Mouse (Mus musculus): Measurements from ENCODE around the gene Ncmap. TPM values are rescaled to one million over a fixed set of nuclear protein-coding genes. Genes with fewer than 3 reads are reported as not detected.

The Ncmap gene
- polyA plus RNA-seq, 1 experiment from 2014 or later: 6.0 TPM

- H3K27ac ChIP-seq: no peak overlapping the region
- WGBS: 87% methylated on average over 7 of the region's 7 CpGs
- H3K4me1 ChIP-seq: 0 out of 2 replicates have a peak, but pooled peaks cover 2% of the 10 kb centered on the region
- 0 out of 2 replicates have a peak, but pooled peaks have one; percentile 52 for ATAC-seq (ENCODE audit: insufficient number of reproducible peaks, insufficient read depth, low FRiP score, low TSS enrichment, low read depth)
- no peaks in the 10 kb centered on the region for H3K9me3 ChIP-seq
- no peak overlapping the region for H3K4me2 ChIP-seq
- H3K36me3 ChIP-seq: peaks cover 24% of the 10 kb centered on the region
- H3K27me3 ChIP-seq: no peaks in the 10 kb centered on the region
- no peak overlapping the region for H3K4me3 ChIP-seq
- no peak overlapping the region for H3K9ac ChIP-seq
Observed at GRCm38 (mm10) chr4:135426587-135426986, 28.6 kb upstream of the Ncmap start.

GRCm38 (mm10) chr4:135425625-135426024 lies 27.6 kb upstream of the Ncmap start:
- WGBS: 84% methylated on average over 9 of the region's 9 CpGs
- ATAC-seq (ENCODE audit: insufficient number of reproducible peaks, insufficient read depth, low FRiP score, low TSS enrichment, low read depth): no peak
- no peaks in the 10 kb centered on the region for H3K9me3 ChIP-seq
- 0 out of 2 replicates have a peak, but pooled peaks cover 2% of the 10 kb centered on the region for H3K4me1 ChIP-seq
- no peaks in the 10 kb centered on the region for H3K27me3 ChIP-seq
- H3K36me3 ChIP-seq: peaks cover 27% of the 10 kb centered on the region
- H3K27ac ChIP-seq: no peak overlapping the region
- H3K4me2 ChIP-seq: no peak overlapping the region
- H3K9ac ChIP-seq: no peak overlapping the region
- H3K4me3 ChIP-seq: no peak overlapping the region

- 91% methylated on average over 13 of the region's 13 CpGs for WGBS
- Histone ChIP-seq H3K4me2 (no peak overlapping the region), H3K4me1 (no peaks in the 10 kb centered on the region), H3K9ac (no peak overlapping the region), H3K36me3 (peaks cover 67% of the 10 kb centered on the region), H3K27me3 (no peaks in the 10 kb centered on the region), H3K9me3 (no peaks in the 10 kb centered on the region), H3K27ac (no peak overlapping the region), H3K4me3 (no peak overlapping the region)
- no peak for ATAC-seq (ENCODE audit: insufficient number of reproducible peaks, insufficient read depth, low FRiP score, low TSS enrichment, low read depth)
Observed at GRCm38 (mm10) chr4:135420961-135421360, 22.9 kb upstream of the Ncmap start.

GRCm38 (mm10) chr4:135420416-135420815 lies 22.4 kb upstream of the Ncmap start:
- Histone ChIP-seq H3K4me2 (no peak overlapping the region), H3K4me1 (no peaks in the 10 kb centered on the region), H3K27ac (no peak overlapping the region), H3K27me3 (no peaks in the 10 kb centered on the region), H3K4me3 (no peak overlapping the region), H3K9me3 (no peaks in the 10 kb centered on the region), H3K36me3 (peaks cover 72% of the 10 kb centered on the region), H3K9ac (no peak overlapping the region)
- no peak for ATAC-seq (ENCODE audit: insufficient number of reproducible peaks, insufficient read depth, low FRiP score, low TSS enrichment, low read depth)
- WGBS: 83% methylated on average over 11 of the region's 11 CpGs

GRCm38 (mm10) chr4:135419996-135420395 lies 22.0 kb upstream of the Ncmap start:
- H3K4me2 ChIP-seq: no peak overlapping the region
- WGBS: 84% methylated on average over 21 of the region's 21 CpGs
- H3K4me3 ChIP-seq: no peak overlapping the region
- no peaks in the 10 kb centered on the region for H3K27me3 ChIP-seq
- H3K36me3 ChIP-seq: peaks cover 74% of the 10 kb centered on the region
- H3K9ac ChIP-seq: no peak overlapping the region
- no peaks in the 10 kb centered on the region for H3K4me1 ChIP-seq
- ATAC-seq (ENCODE audit: insufficient number of reproducible peaks, insufficient read depth, low FRiP score, low TSS enrichment, low read depth): no peak
- H3K27ac ChIP-seq: no peak overlapping the region
- no peaks in the 10 kb centered on the region for H3K9me3 ChIP-seq

- Histone ChIP-seq H3K9ac (no peak overlapping the region), H3K27ac (no peak overlapping the region), H3K4me1 (no peaks in the 10 kb centered on the region), H3K4me2 (no peak overlapping the region), H3K27me3 (no peaks in the 10 kb centered on the region), H3K36me3 (peaks cover 68% of the 10 kb centered on the region), H3K4me3 (no peak overlapping the region), H3K9me3 (no peaks in the 10 kb centered on the region)
- WGBS: 90% methylated on average over 21 of the region's 21 CpGs
- ATAC-seq (ENCODE audit: insufficient number of reproducible peaks, insufficient read depth, low FRiP score, low TSS enrichment, low read depth): no peak
Observed at GRCm38 (mm10) chr4:135416367-135416766, 18.3 kb upstream of the Ncmap start.

GRCm38 (mm10) chr4:135413491-135413890 lies 15.5 kb upstream of the Ncmap start:
- no peak overlapping the region for H3K9ac ChIP-seq
- no peaks in the 10 kb centered on the region for H3K27me3 ChIP-seq
- no peak for ATAC-seq (ENCODE audit: insufficient number of reproducible peaks, insufficient read depth, low FRiP score, low TSS enrichment, low read depth)
- no peaks in the 10 kb centered on the region for H3K9me3 ChIP-seq
- H3K4me2 ChIP-seq: no peak overlapping the region
- no peak overlapping the region for H3K4me3 ChIP-seq
- 84% methylated on average over 8 of the region's 8 CpGs for WGBS
- no peak overlapping the region for H3K27ac ChIP-seq
- H3K36me3 ChIP-seq: peaks cover 53% of the 10 kb centered on the region
- no peaks in the 10 kb centered on the region for H3K4me1 ChIP-seq

- Histone ChIP-seq H3K4me1 (no peaks in the 10 kb centered on the region), H3K9me3 (no peaks in the 10 kb centered on the region), H3K9ac (no peak overlapping the region), H3K36me3 (peaks cover 35% of the 10 kb centered on the region), H3K4me2 (no peak overlapping the region), H3K27me3 (no peaks in the 10 kb centered on the region), H3K4me3 (no peak overlapping the region), H3K27ac (no peak overlapping the region)
- 39% methylated on average over 4 of the region's 4 CpGs for WGBS
- ATAC-seq (ENCODE audit: insufficient number of reproducible peaks, insufficient read depth, low FRiP score, low TSS enrichment, low read depth): no peak
Observed at GRCm38 (mm10) chr4:135411633-135412032, 13.6 kb upstream of the Ncmap start.

GRCm38 (mm10) chr4:135406180-135406579 lies 8.2 kb upstream of the Ncmap start:
- Histone ChIP-seq H3K27me3 (no peaks in the 10 kb centered on the region), H3K27ac (peak overlapping the region; percentile 19; the same call in 1 of the 2 replicates), H3K4me2 (no peak overlapping the region), H3K9ac (no peak overlapping the region), H3K36me3 (0 out of 2 replicates have a peak, but pooled peaks cover under 1% of the 10 kb centered on the region), H3K4me3 (no peak overlapping the region), H3K4me1 (no peaks in the 10 kb centered on the region), H3K9me3 (no peaks in the 10 kb centered on the region)
- 48% methylated on average over 5 of the region's 5 CpGs for WGBS
- ATAC-seq (ENCODE audit: insufficient number of reproducible peaks, insufficient read depth, low FRiP score, low TSS enrichment, low read depth): no peak

GRCm38 (mm10) chr4:135404916-135405315 lies 6.9 kb upstream of the Ncmap start:
- 87% methylated on average over 2 of the region's 2 CpGs for WGBS
- no peaks in the 10 kb centered on the region for H3K9me3 ChIP-seq
- no peaks in the 10 kb centered on the region for H3K4me1 ChIP-seq
- H3K36me3 ChIP-seq: no peaks in the 10 kb centered on the region
- H3K27ac ChIP-seq: no peak overlapping the region
- no peak overlapping the region for H3K9ac ChIP-seq
- H3K4me3 ChIP-seq: no peak overlapping the region
- ATAC-seq (ENCODE audit: insufficient number of reproducible peaks, insufficient read depth, low FRiP score, low TSS enrichment, low read depth): no peak
- H3K27me3 ChIP-seq: no peaks in the 10 kb centered on the region
- no peak overlapping the region for H3K4me2 ChIP-seq

GRCm38 (mm10) chr4:135404048-135404447 lies 6.0 kb upstream of the Ncmap start:
- Histone ChIP-seq H3K4me2 (no peak overlapping the region), H3K36me3 (no peaks in the 10 kb centered on the region), H3K27ac (no peak overlapping the region), H3K9ac (no peak overlapping the region), H3K9me3 (no peaks in the 10 kb centered on the region), H3K4me3 (no peak overlapping the region), H3K27me3 (peaks cover 8% of the 10 kb centered on the region), H3K4me1 (no peaks in the 10 kb centered on the region)
- no peak for ATAC-seq (ENCODE audit: insufficient number of reproducible peaks, insufficient read depth, low FRiP score, low TSS enrichment, low read depth)
- 70% methylated on average over 10 of the region's 10 CpGs for WGBS

- Histone ChIP-seq H3K27me3 (peaks cover 29% of the 10 kb centered on the region), H3K9ac (no peak overlapping the region), H3K4me3 (no peak overlapping the region), H3K36me3 (no peaks in the 10 kb centered on the region), H3K4me2 (no peak overlapping the region), H3K27ac (no peak overlapping the region), H3K9me3 (no peaks in the 10 kb centered on the region), H3K4me1 (peaks cover 13% of the 10 kb centered on the region)
- ATAC-seq (ENCODE audit: insufficient number of reproducible peaks, insufficient read depth, low FRiP score, low TSS enrichment, low read depth): no peak
- 35% methylated on average over 7 of the region's 7 CpGs for WGBS
Observed at GRCm38 (mm10) chr4:135401881-135402280, 3.9 kb upstream of the Ncmap start.

All from embryonic facial prominence, embryonic 13.5 days (tissue).